Mouse (Mus musculus): ENCODE measurements around the gene Nipa1.

Gene Nipa1

DNA sequence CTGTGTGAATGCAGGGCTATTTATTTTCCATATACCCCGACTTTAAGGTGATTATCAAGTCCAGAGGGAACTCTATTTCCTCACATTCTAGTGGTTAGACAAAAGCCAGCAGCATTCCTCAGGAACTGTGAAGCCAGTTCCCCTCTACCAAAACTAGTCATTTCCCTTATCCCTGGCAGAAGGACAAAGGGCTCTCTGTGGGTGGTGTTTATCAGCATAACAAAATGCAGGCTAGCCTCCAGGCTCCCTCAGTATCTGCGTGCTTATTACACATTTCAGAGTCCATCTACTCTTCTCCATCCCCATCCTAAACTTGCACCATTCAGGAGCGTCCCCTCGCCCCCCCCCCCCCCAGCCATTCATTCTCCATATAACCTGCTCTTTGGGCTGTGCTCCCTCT, 20.8 kb downstream of the Nipa1 start:
- no peak for DNase-seq

DNA sequence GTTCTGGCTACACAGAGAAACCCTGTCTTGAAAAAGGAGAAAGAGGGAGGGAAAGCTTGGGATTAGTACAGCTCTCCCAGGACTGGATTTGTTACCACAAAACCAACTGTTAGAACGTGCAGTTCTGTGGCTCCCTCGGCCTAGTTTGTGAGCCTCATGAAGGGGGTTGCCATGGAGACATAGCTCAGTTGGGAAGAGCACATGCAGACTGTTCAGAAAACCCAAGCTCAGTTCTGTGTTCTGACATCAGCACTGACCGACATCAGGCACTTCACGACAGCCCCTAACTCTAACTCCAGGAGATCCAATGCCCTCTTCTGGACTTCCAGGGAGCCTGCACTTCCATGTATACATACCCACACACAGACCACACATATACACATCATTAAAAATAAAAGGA, 24.7 kb downstream of the Nipa1 start:
- DNase-seq = no peak

DNA sequence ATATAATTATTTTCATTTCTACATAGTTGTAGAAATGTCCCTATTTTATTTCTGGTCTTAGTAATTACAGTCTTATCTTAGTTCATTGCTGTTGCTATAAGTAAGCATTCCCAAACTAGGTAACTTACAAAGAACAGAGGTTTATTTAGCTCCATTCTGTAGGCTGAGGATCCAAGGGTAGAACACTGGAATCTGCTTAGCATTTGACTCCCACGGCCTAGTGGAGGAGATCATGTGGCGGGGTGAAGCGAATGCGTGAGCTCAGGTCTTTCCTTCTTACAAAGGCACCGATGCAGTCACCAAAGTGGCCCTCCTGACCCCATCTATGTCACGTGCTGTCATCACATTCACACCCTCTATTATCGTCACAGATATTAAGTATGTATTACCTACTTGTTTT, 27.9 kb downstream of the Nipa1 start:
- DNase-seq = no peak

DNA sequence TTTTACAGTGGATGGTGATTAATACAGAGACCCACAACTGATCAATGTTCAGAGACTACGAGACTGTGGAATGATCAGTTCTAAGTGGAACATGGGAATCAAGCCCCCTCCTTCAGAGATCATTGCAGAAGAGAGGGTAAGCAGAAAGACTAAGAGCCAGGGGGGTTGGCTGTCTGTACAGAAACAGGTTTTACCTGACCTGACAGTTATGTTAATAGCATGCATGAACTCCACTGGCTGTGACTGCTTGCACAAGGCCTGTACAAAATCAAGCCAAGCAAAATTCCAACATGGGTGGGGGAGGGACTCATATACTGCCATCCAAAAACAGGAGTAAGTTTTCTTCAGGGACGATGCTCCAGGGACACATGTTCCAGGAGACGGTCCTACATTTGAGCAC, 28.6 kb downstream of the Nipa1 start:
- no peak for DNase-seq

DNA sequence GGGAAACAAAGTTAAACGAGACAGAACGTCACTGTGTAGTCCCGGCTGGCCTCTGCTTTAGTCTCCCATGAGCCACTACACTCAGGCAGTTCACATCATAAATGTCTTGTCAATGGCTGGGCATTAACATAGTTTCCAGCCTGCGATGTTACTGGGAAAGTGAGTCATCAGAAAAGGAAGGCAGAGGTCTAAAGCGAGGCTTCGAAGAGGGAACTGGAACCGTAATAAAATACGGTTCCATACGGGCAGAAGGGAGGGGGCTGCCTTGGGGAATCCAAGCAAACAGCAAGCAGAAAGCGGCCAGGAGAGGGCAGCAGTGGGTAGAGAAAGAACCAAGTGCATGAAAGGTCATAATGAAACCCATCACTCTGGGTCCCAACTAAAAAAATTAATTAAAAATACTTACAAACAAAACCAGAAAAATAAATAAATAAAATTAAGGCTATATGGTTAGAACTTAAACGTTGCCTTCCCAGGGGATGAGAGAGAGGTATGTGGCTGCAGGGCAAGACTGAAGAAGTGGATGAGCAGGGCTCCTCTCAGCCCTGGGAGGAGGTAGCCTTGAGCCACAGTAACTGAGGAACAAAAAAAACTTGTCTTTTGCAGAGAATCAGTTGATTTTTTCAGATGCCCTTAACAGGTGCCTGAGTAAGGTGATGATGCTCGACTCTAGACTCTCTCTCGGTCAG, 33.1 kb downstream of the Nipa1 start:
- peak; percentile 79 for DNase-seq

DNA sequence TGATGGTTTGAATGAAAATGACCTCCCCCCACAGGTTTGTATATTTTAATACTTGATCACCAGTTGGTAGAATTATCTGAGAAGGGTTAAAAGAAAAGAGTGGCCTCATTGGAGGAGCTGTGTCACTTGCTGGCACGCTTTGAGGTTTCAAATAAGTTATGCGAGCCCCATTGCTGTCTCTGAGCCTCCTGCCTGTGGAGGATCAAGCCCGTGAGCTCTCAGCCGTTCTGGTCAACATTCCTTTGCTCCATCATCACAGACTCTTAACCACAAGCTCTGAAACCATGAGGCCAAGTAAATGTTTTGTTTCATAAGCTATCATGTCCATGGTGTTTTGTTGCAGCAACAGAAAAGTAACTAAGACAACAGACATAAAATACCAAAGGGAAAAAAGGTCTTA, 35.0 kb downstream of the Nipa1 start:
- no peak for DNase-seq

DNA sequence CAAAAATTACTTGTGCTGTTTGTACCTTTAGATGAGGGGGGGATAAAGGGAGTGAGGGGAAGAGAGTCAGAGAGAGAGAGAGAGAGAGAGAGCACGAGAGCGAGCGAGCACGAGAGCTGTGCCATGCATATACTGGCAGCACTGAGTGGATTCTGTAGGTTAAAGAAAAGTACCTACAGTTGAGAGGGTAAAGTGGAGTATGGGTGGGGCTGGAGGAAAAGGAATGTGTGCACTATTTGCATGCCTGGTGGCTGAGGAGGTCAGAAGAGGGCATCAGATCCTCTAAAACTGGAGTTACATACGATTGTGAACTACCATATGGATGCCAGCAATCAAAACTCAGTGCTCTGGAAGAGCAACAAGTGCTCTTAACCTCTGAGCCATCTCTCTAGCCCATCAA, 36.6 kb downstream of the Nipa1 start:
- DNase-seq = no peak

DNA sequence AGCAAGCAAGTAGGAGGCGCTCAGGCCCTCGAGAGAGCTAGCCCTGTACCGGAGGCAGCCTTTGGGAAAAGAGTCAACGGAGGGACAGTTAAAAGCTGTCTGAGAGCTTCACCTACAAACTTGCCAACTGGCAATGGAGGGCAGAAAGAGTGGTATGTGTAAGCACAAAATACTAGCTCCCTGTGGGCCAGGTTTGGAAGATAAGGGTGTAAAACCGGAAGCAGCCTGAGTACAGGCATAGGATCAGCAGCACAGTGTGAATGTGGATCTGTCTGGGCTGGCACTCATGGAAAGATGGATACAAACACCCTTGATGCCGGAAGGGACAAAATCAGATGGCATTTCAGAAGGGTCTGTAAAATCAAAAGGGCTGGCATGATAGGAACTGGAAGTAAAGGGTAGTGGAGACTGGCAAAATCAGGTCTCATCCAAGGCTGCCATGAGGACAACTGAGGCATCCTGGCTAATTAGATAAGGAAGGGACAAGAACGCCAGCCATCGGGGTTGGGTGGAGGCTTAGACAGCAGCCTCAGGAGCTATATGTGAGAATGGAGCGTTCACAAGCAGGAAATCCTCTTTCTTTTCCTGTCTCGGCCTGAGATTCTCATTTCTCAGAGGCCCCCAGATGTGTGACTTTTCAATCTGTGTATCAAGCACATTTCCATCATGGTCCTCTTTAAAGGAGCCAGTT, 37.6 kb downstream of the Nipa1 start:
- no peak for DNase-seq

DNA sequence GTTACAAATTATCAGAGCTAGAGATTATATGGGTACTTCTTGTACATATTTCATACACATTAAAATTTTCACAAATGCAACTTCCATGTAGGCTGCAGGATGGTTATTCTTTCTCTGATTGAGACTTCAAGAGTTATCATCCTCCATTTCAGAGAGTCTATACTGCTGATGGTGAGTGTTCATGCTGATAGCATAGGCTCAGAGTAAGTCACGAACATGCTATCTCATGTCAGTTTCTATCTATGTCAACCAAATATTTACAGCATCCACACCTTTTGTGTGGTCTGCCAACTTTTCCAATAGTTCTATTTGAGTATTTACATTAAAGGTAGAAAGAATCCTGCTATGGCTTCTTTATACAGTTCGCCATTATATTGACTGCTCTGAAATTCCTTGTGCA, 38.2 kb downstream of the Nipa1 start:
- no peak for DNase-seq

DNA sequence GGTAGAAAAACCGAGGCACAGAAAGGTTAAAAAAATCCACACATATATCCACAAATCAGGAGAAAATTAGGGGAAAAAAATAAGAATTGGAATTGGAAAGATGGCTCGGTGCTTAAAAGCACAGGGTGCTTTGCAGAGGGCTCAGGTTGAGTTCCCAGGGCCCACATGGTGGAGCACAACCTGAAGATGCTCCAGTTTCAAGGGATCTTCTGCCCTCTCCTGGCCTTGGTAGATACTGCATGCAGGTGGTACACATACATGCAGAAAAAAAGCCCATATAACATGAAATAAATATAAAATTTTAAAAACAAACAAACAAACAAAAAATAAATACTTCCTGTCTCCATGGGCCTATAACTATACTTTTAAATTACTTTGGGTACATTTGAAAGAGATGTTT, 45.3 kb downstream of the Nipa1 start:
- DNase-seq = peak; percentile 19

DNA sequence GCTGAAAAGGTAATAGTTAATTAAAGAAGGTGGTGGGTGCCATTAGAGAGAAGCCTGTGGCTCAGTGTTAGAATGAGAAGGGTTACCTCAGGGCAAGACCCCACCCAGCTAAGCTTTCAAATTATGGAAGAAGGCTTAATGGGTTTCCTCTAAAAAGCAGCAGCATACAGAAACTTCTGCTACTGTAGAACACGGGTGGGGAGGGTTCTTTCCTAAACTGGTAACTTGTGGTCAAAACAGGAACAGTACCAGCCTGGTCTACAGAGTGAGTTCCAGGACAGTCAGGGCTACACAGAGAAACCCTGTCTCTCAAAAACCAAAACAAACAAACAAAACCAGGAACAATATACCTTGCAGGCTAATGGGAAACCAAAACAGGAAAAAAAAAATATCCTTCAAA, 50.3 kb downstream of the Nipa1 start:
- DNase-seq = no peak

DNA sequence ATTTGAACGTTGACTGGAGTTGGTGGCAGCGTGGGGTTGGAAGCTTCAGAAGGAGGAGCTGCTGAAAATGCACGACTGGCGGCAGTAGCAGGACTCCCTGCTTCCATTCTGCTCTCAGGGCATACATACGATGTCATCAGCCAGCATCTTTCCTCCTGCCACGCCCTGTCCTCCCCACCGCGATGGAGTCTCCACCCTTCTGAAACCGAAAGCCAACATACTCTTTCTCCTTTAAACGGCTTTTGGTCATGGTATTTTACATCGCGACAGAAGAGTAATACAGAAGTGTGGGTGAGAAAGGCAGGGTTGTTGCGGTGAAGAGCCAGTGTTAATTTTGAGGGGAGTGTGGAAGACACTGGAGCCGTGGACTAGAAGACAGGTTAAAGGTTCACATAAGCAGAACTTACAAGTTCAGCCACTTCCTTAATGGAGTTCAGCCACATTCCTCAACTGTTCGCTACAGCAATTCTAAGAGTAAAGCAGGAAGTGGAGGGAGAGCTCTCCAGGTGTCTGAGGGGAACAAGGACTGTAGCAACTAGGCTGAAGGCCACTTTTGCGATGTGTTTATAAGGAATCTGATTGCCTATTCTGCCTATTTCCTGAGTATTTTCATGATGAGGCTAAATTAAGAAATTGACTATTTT, 51.4 kb downstream of the Nipa1 start:
- peak; percentile 37 for DNase-seq

DNA sequence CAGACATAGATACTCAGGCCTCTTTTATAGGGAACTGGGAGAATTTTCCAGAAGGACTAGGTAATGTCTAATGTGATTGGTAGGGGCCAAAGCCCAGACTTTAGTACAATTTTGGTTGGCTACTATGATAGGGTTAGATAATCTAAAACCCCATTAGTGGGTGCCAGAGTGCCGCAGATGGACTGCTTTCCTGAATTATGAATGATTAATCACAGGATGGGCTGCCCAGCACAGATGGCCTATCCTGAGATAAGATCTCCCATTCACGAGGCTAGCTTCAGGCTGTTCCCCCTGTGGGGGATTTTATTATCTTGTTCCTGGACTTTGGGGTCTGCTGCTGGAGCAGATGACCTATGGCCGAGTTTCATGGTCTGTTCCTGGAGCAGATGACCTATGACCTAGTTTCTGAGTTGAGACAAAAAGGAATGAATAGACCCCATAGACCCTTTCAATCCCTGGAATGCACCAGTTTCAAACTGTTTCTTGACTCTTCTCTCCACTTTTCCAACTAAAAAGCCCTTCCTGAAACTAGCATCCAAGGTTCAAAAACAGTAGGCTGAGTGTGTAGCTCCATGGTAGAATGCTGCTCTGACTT, 52.8 kb downstream of the Nipa1 start:
- no peak for DNase-seq

DNA sequence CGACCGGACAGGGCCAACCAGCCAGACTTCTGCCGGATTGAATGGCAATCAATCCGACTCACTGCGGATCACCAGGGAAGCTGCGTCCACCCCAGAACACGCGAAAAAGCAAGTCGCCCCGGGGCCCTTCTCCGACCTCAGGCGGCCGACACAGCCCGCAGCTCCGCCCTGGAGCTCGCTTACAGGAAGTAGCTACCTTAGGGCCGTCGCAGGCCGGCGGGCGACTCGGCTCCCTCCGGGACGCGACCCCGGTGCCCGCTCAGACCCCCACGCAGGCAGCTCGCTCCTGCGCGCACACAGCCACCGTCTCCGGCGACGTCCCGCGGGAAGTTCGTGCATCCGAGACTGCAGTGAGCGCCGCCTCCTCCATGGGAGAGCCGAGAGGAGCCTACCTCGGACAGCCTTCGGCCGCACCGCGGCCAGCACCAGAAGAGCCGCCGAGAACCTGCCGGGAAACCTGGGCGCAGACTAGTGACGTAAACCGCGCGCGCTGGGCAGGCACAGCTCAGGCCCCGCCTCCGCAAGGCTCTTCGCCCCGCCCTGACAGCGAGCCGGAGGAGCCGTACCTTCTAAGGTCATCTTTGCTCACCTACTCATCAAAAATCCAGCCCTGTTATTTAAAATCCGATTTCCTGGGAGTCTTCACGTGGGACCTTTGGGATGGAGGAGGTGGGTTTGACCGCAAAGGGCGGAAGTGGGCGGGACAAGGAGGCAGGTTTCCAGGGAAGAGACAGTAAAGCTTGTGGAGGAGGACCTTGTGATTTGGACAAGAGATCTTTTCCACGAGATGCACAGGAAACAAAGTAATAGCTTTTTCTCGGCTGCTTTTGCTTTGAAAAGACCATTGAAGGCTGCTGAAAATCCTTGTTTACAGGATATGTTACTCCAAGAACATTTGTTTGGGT, 57.5 kb downstream of the Nipa1 start, which contains the start of gene Nipa2:
Gene Nipa2, minus strand, starts transcription at position 473 of the 905 bp plus-strand sequence.
- DNase-seq = peak; percentile 94

DNA sequence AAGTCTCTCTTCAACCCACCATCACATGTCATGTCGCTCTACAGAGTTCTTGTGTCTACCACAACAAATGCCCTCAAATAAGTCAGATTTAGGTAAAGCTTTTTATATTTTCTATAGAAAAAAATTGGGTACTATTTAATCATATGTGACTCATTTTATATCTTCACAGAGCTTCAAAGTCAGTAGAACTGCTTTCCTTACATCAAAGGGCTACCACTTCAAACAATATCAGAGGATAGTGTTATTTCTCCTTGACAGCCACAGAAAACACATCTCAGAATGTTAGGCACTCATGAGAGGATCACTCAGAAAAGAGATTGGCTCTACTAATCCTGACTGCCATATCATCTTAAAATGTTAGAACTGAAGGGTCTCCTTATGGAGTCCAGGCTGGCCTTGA, 59.2 kb downstream of the Nipa1 start:
- DNase-seq = no peak

DNA sequence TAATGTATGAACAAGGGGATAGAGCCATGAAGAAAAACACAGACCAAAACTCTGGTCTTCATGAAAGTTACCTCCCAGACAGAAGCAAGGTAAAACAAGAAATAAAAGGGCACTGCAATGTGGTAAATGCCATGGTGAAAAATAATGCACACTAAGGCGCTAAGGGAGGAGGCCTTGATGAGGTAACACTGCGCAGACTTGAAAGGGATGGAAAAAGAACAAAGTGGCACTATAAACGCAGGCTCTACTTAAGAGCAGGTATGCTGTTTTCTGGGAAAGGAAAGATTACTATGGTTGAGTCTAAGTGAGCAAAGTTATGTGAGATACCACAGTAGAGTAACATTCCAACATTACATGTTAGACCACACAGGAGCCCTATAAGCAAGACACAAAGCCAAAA, 60.0 kb downstream of the Nipa1 start:
- no peak for DNase-seq

DNA sequence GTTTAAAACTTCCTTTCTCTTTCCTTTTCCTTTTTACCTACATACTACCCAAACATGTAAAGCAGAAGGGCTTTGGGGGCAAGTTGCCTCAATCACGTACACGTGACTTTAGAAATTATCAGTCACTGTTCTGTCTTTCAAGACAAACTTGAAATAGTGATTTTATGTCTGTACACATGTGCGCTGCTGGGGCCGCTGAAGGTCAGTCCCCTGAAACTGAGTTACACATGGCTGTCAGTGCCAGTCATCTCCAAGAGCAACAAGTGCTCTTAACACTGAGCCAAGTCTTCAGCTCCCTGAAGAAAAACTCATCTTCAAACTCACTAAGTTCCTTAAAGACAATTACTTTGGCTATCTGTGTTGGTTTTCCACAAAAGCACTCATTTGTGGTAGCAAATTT, 61.8 kb downstream of the Nipa1 start:
- no peak for DNase-seq

DNA sequence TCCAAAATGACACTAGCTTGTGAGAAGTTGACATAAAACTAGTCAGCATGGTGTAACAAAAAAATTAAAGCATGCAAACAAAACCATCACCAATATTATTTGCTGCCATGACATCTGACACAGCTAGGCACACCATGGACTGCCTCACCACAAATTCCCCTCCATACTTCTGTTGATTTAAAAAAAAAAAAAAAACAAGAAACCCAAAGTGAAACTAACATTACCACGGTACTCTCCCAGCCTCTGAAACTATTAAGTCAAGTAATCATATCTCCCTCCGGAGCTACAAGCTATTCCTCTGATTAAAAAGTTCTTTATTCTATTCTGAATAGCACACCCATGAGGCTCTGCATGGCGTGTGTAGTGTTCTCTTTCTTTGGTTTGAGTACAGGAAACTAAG, 62.6 kb downstream of the Nipa1 start:
- DNase-seq = no peak

DNA sequence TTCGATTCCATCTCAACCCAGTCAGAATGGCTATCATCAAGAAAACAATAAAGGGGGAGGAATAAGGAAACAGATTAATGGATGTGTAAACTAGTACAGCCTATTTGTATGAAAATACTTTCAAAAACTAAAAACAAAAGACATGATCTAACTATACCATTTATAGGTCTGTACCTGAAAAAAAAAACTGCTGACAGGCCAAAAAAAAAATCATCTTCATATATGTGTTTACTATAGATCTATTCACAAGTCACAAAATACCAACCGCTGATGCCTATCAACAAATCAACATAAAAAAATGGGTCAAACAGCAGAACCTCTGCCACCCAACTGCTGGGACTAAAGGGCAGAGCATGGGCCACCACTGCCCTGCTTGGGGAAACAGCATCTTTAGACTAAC, 63.7 kb downstream of the Nipa1 start:
- DNase-seq = no peak

DNA sequence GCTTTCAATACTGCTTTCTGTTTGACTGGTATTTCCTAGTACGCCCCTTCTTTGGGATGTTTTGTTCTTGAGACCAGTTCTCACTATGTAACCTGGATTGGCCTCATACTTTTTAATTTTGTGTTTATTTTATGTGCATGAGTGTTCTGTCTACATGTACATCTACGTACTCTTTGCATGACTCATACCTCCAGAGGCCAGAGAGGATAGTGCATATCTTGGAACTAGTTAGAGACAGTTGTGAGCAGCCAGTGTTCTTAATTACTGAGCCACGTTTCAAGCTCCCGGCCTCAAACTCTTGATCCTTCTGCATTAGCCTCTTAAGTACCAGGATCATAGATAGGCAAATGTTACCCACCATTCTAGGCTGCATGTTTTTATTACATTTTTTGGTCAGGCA, 81.4 kb downstream of the Nipa1 start:
- DNase-seq = no peak

DNA sequence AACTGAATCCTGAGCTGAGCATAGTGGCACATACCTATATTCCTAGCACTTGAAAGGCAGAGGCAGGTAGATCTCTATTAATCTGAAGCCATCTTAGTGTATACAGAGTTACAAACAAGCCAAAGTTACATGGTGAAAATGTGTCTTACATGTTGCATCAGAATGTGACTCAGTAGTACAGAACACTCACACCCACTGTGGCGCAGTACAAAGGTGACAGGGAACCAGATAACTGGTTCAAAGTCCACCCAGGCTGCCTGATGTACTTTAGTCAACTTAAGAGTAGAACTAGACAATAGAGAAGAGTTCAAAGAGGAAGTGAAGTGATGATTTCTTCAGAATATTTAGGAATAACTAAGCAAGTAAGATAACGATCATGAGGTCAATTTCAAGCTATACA, 84.7 kb downstream of the Nipa1 start:
- no peak for DNase-seq

DNA sequence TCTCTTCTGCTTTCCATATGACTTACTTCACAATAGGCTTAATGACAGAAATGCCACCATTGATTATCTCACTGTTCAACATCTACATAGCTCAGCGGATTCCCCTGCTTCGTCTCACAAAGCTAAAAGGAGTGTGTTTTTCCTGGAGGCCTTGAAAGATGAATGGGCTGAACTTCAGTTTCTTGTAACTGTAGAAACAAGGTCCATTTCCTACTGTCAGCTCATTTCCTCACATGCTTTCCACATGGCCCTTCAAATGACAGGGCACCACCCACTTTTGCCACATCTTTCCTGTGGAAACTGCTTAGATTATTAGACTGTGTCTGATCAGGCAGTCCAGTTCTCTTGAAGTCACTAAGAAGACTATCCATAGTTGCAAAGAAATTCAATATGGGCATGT, 91.1 kb downstream of the Nipa1 start:
- no peak for DNase-seq

Data from thymus, postnatal 14 days (tissue).